Mouse (Mus musculus) neutrophil, adult 5-6 weeks (primary cell): Measurements from ENCODE around the gene Hfm1. TPM values are rescaled to one million over a fixed set of nuclear protein-coding genes. Genes with fewer than 3 reads are reported as not detected.
A peak's percentile ranks its signal among the peaks of the same experiment; 100 is the strongest.

ENCODE experiments used
- ATAC-seq: fragments of 151-379, 151-347 bp; 2 replicates; pipeline ENCODE4 v1.8.0; 2017; ENCODE audit warnings: mild to moderate bottlenecking, moderate TSS enrichment; ENCODE audit not compliant: insufficient number of reproducible peaks, poor library complexity, low FRiP score, severe bottlenecking; ENCODE audit errors: extremely low read depth
- total RNA-seq: library from RNA; stranded (forward); fragments of 200-1000 nt; gene quantifications from 2 replicates; pipeline ENCODE4 v1.2.3, GENCODE M21; 2017

Hfm1 gene
- 0.12 TPM in 1 of 2 replicates, not detected in the other for total RNA-seq

GRCm38 (mm10) chr5:106925488-106926368, at the start of gene Hfm1:
Hfm1 (minus strand) TSS chr5:106926321.
- no peak for ATAC-seq

GRCm38 (mm10) chr5:106973883-106974282, 47.8 kb upstream of the Hfm1 start:
- ATAC-seq: no peak

GRCm38 (mm10) chr5:106967578-106967977, 41.5 kb upstream of the Hfm1 start:
- ATAC-seq: no peak

- ATAC-seq: no peak
Measured at GRCm38 (mm10) chr5:106966443-106966842, 40.3 kb upstream of the Hfm1 start.

- ATAC-seq: peak; percentile 54
Measured at GRCm38 (mm10) chr5:106964513-106965014, 38.4 kb upstream of the Hfm1 start.

- ATAC-seq: peak; percentile 75
Measured at GRCm38 (mm10) chr5:106963584-106964512, 37.7 kb upstream of the Hfm1 start, which contains the start of gene Cdc7. Cdc7 (plus strand) TSS chr5:106964322.

GRCm38 (mm10) chr5:106960451-106960850, 34.3 kb upstream of the Hfm1 start:
- ATAC-seq: no peak

GRCm38 (mm10) chr5:106959031-106959430, 32.9 kb upstream of the Hfm1 start:
- no peak for ATAC-seq

- ATAC-seq: no peak
Measured at GRCm38 (mm10) chr5:106956467-106956866, 30.3 kb upstream of the Hfm1 start.

- no peak for ATAC-seq
Measured at GRCm38 (mm10) chr5:106948683-106949082, 22.6 kb upstream of the Hfm1 start.

GRCm38 (mm10) chr5:106946342-106946741, 20.2 kb upstream of the Hfm1 start:
- ATAC-seq: no peak

GRCm38 (mm10) chr5:106927996-106928395, 1.9 kb upstream of the Hfm1 start:
- ATAC-seq: no peak

- no peak for ATAC-seq
Measured at GRCm38 (mm10) chr5:106926369-106926686, 207 bp upstream of the Hfm1 start.

- ATAC-seq: no peak
Measured at GRCm38 (mm10) chr5:106919315-106919714, 6.8 kb downstream of the Hfm1 start.

GRCm38 (mm10) chr5:106896879-106897278, 29.2 kb downstream of the Hfm1 start:
- ATAC-seq: no peak

- ATAC-seq: peak; percentile 89
Measured at GRCm38 (mm10) chr5:106891773-106892172, 34.3 kb downstream of the Hfm1 start.

GRCm38 (mm10) chr5:106887303-106888071, 38.6 kb downstream of the Hfm1 start:
- peak; percentile 61; the same call in 1 of the 2 replicates for ATAC-seq

GRCm38 (mm10) chr5:106885517-106885916, 40.6 kb downstream of the Hfm1 start:
- ATAC-seq: no peak

- no peak for ATAC-seq
Measured at GRCm38 (mm10) chr5:106876438-106876837, 49.7 kb downstream of the Hfm1 start.
